Mouse (Mus musculus) cerebellum, adult 2 months (tissue): ENCODE results near the gene Alkbh6.

Source experiments
- CTCF ChIP-seq: fragments of 200-500 bp; IDR thresholded peaks from 2 replicates; pipeline ENCODE4 v1.5.1; 2011; ENCODE audit warnings: low read depth, mild to moderate bottlenecking, control low read depth, low read length, moderate library complexity, borderline replicate concordance; ENCODE audit not compliant: insufficient read depth
- POLR2A ChIP-seq: fragments of 200-500 bp; IDR thresholded peaks from 2 replicates; pipeline ENCODE4 v1.6.1; 2011; ENCODE audit warnings: low read length, control low read depth, borderline replicate concordance; ENCODE audit not compliant: insufficient read depth

GRCm38 (mm10) chr7:30327140-30327539 lies 18.6 kb downstream of the Alkbh6 start:
- TF ChIP-seq CTCF (no peak), POLR2A (0 out of 2 replicates have a peak, but pooled peaks have one; percentile 13)
